Mouse (Mus musculus) heart, postnatal 0 days (tissue): ENCODE results near the gene Col4a6. TPM values are rescaled to one million over a fixed set of nuclear protein-coding genes. Genes with fewer than 3 reads are reported as not detected.

Experiments
- ATAC-seq: fragments of 200-750 bp; cut with Nextera tagmentation; 2 replicates; pipeline ENCODE4 v1.8.0; 2017; ENCODE audit warnings: low read depth, moderate number of reproducible peaks, moderate library complexity; ENCODE audit not compliant: insufficient read depth
- DNase-seq: peaks from one replicate; pipeline ENCODE4 v3.0.0-alpha.2; 2016; ENCODE audit warnings: low spot score
- H3K27ac ChIP-seq: fragments of 300-500 bp; sonication (generic); 2 replicates; pipeline ENCODE4 v1.5.1; 2014; ENCODE audit warnings: low read depth, mild to moderate bottlenecking
- H3K27me3 ChIP-seq: fragments of 300-500 bp; sonication (generic); 2 replicates; pipeline ENCODE4 v1.6.1; 2014; ENCODE audit warnings: low read length, mixed read lengths; ENCODE audit not compliant: control insufficient read depth, insufficient read depth
- H3K36me3 ChIP-seq: fragments of 300-500 bp; sonication (generic); replicated peaks from 2 replicates; pipeline ENCODE4 v1.6.1; 2014; ENCODE audit warnings: low read length, mixed read lengths; ENCODE audit not compliant: control insufficient read depth, insufficient read depth
- H3K4me1 ChIP-seq: fragments of 300-500 bp; sonication (generic); 2 replicates; pipeline ENCODE4 v1.6.1; 2014; ENCODE audit warnings: antibody characterized with exemption; ENCODE audit not compliant: control insufficient read depth, insufficient read depth
- H3K4me2 ChIP-seq: fragments of 300-500 bp; sonication (generic); 2 replicates; pipeline ENCODE4 v1.6.1; 2014; ENCODE audit warnings: low read depth, mild to moderate bottlenecking, low read length, moderate library complexity
- H3K4me3 ChIP-seq: fragments of 300-500 bp; sonication (generic); 2 replicates; pipeline ENCODE4 v1.5.1; 2014; ENCODE audit warnings: low read depth, low read length
- H3K9ac ChIP-seq: fragments of 300-500 bp; sonication (generic); replicated peaks from 2 replicates; pipeline ENCODE4 v1.6.1; 2014; ENCODE audit warnings: low read depth, low read length, mixed read lengths
- H3K9me3 ChIP-seq: fragments of 300-500 bp; sonication (generic); replicated peaks from 2 replicates; pipeline ENCODE4 v1.6.1; 2016; ENCODE audit warnings: low read length; ENCODE audit not compliant: control insufficient read depth
- CTCF ChIP-seq: IDR thresholded peaks from 2 replicates; pipeline ENCODE4 v1.5.1; 2016; ENCODE audit warnings: antibody characterized with exemption, control low read depth, low read depth
- EP300 ChIP-seq: IDR thresholded peaks from 2 replicates; pipeline ENCODE4 v1.6.1; 2016; ENCODE audit warnings: antibody characterized with exemption, low read depth
- WGBS: fragments of 180-500 bp; shearing (Covaris S2); extraction: QIAGEN DNeasy Blood & Tissue Kit; methylation state at CpG from one replicate; pipeline ENCODE4 v1.1.7; 2014; 5-methylcytosine and 5-hydroxymethylcytosine counted together
- polyA plus RNA-seq: library from polyadenylated mRNA; unstranded; fragments of >200 nt; fragmentation: Nextera tagmentation; extraction: Ambion mirVana; gene quantifications from 2 replicates; pipeline ENCODE4 v1.2.1, GENCODE M21; 2015
- total RNA-seq: library from RNA; depleted of rRNA; stranded (reverse); fragments of >200 nt; gene quantifications from 2 replicates; pipeline ENCODE4 v1.2.3, GENCODE M21; 2014; ENCODE audit warnings: low replicate concordance

Col4a6 gene
- total and polyA plus RNA-seq, 2 experiments from 2014 or later, result 1.9 to 5.6 TPM

- H3K27me3 ChIP-seq, result no peaks in the 10 kb centered on the region
- no peaks in the 10 kb centered on the region for H3K4me1 ChIP-seq
- no peak for DNase-seq
- H3K9ac ChIP-seq, result no peak overlapping the region
- no peak overlapping the region for H3K27ac ChIP-seq
- ATAC-seq, result no peak
- no peak overlapping the region for H3K4me2 ChIP-seq
- H3K36me3 ChIP-seq, result no peaks in the 10 kb centered on the region
- TF ChIP-seq CTCF (no peak), EP300 (no peak)
- H3K9me3 ChIP-seq, result no peaks in the 10 kb centered on the region
- H3K4me3 ChIP-seq, result no peak overlapping the region
- WGBS, result 69% methylated on average over 1 of the region's 1 CpGs
Measured at GRCm38 (mm10) chrX:141447936-141448335, 25.9 kb downstream of the Col4a6 start.

GRCm38 (mm10) chrX:141439423-141439822, 34.5 kb downstream of the Col4a6 start:
- Histone ChIP-seq H3K4me3 (no peak overlapping the region), H3K27ac (no peak overlapping the region), H3K9me3 (no peaks in the 10 kb centered on the region), H3K27me3 (no peaks in the 10 kb centered on the region), H3K4me1 (no peaks in the 10 kb centered on the region), H3K36me3 (no peaks in the 10 kb centered on the region), H3K9ac (no peak overlapping the region), H3K4me2 (no peak overlapping the region)
- DNase-seq (no peak), ATAC-seq (no peak)
- 26% methylated on average over 2 of the region's 2 CpGs for WGBS
- TF ChIP-seq CTCF, result no peak
- TF ChIP-seq EP300, result no peak

GRCm38 (mm10) chrX:141436780-141437179, 37.1 kb downstream of the Col4a6 start:
- H3K9me3 ChIP-seq, result no peaks in the 10 kb centered on the region
- no peak overlapping the region for H3K4me3 ChIP-seq
- DNase-seq (no peak), ATAC-seq (no peak)
- H3K4me2 ChIP-seq, result no peak overlapping the region
- H3K27me3 ChIP-seq, result no peaks in the 10 kb centered on the region
- WGBS, result 73% methylated on average over 6 of the region's 6 CpGs
- H3K9ac ChIP-seq, result no peak overlapping the region
- TF ChIP-seq EP300 (no peak), CTCF (no peak)
- no peak overlapping the region for H3K27ac ChIP-seq
- H3K36me3 ChIP-seq, result no peaks in the 10 kb centered on the region
- no peaks in the 10 kb centered on the region for H3K4me1 ChIP-seq

- DNase-seq (no peak), ATAC-seq (no peak)
- Histone ChIP-seq H3K27me3 (no peaks in the 10 kb centered on the region), H3K4me2 (no peak overlapping the region), H3K9ac (no peak overlapping the region), H3K9me3 (0 out of 2 replicates have a peak, but pooled peaks cover 5% of the 10 kb centered on the region), H3K4me1 (no peaks in the 10 kb centered on the region), H3K4me3 (no peak overlapping the region), H3K36me3 (no peaks in the 10 kb centered on the region), H3K27ac (no peak overlapping the region)
- 52% methylated on average over 2 of the region's 2 CpGs for WGBS
- no peak for TF ChIP-seq CTCF
- no peak for TF ChIP-seq EP300
Measured at GRCm38 (mm10) chrX:141415318-141415717, 58.6 kb downstream of the Col4a6 start.

- H3K36me3 ChIP-seq, result no peaks in the 10 kb centered on the region
- H3K27me3 ChIP-seq, result no peaks in the 10 kb centered on the region
- no peak for TF ChIP-seq CTCF
- ATAC-seq, result no peak
- H3K4me2 ChIP-seq, result no peak overlapping the region
- WGBS, result 55% methylated on average over 3 of the region's 3 CpGs
- no peak overlapping the region for H3K9ac ChIP-seq
- H3K27ac ChIP-seq, result no peak overlapping the region
- H3K4me1 ChIP-seq, result no peaks in the 10 kb centered on the region
- no peaks in the 10 kb centered on the region for H3K9me3 ChIP-seq
- no peak overlapping the region for H3K4me3 ChIP-seq
- DNase-seq, result no peak
Measured at GRCm38 (mm10) chrX:141396243-141396642, 77.6 kb downstream of the Col4a6 start.

DNA sequence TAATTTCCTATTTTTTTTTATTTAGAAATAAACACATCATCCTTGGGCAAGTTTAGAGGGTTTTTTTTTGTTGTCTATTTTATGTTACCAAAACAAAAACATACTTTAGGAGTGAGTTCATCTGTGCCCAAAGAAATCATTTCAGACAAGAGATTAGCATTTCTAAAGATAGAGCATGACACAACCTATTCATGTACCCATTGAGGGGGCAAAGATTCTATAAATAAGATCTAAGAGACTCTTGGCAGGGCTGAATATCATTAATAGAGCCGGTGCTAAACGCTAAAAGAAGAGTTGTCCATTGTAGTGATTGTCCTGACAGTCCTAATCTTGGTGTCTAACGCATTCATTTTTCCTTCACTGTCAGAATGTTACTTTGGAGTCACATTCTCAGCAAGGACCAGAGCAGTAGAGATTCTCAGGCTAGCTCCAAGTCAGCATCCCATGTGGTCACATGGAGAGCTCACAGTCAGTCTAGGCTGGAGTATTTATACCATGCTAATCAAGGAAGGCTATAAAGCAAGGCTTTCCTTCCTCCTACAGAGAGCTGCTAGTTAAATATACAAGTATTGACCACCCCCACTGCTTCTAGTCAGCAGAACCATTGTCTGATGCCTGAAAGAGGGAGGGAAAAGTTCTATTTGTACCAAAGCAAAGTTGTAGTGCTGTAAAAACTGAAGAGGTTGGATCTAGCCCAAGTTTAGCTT, 88.3 kb downstream of the Col4a6 start:
- no peaks in the 10 kb centered on the region for H3K4me1 ChIP-seq
- no peaks in the 10 kb centered on the region for H3K27me3 ChIP-seq
- H3K9me3 ChIP-seq, result no peaks in the 10 kb centered on the region
- no peak for DNase-seq
- H3K4me3 ChIP-seq, result no peak overlapping the region
- 15% methylated on average over 3 of the region's 3 CpGs for WGBS
- no peak overlapping the region for H3K4me2 ChIP-seq
- H3K27ac ChIP-seq, result no peak overlapping the region
- H3K9ac ChIP-seq, result no peak overlapping the region
- no peaks in the 10 kb centered on the region for H3K36me3 ChIP-seq
- no peak for ATAC-seq
- TF ChIP-seq EP300 (no peak), CTCF (no peak)
